Mouse (Mus musculus): ENCODE measurements around the gene Sesn2. TPM values are rescaled to one million over a fixed set of nuclear protein-coding genes. Genes with fewer than 3 reads are reported as not detected.
"Not testable (repeated sequence)": the region's sequence is repeated elsewhere in the genome, so short reads cannot be mapped to it uniquely, and the experiment has no call there.

The Sesn2 gene
- polyA plus RNA-seq (2016; fragmentation: Nextera tagmentation; extraction: Ambion mirVana) = 9.3 and 10.6 TPM in 2 replicates

- peak; percentile 90 for ATAC-seq
- peak within 1 kb of the TSS; percentile 92 for H3K9ac ChIP-seq
- no peaks in the 10 kb centered on the region for H3K27me3 ChIP-seq (replicated peaks)
- H3K27ac ChIP-seq = peak within 1 kb of the TSS; percentile 85
- H3K4me1 ChIP-seq = peaks cover 89% of the 10 kb centered on the region
- H3K9me3 ChIP-seq (replicated peaks) = no peaks in the 10 kb centered on the region
- H3K4me3 ChIP-seq = peak within 1 kb of the TSS; percentile 88
- peak within 1 kb of the TSS; percentile 95 for H3K4me2 ChIP-seq
- no peaks in the 10 kb centered on the region for H3K36me3 ChIP-seq
- under 1% methylated on average over 32 of the region's 32 CpGs for WGBS (ENCODE audit: insufficient replicate concordance)
These were observed at the start of gene Sesn2 for GRCm38 (mm10) chr4:132510352-132510798. Sesn2 (minus strand) TSS chr4:132510501.

DNA sequence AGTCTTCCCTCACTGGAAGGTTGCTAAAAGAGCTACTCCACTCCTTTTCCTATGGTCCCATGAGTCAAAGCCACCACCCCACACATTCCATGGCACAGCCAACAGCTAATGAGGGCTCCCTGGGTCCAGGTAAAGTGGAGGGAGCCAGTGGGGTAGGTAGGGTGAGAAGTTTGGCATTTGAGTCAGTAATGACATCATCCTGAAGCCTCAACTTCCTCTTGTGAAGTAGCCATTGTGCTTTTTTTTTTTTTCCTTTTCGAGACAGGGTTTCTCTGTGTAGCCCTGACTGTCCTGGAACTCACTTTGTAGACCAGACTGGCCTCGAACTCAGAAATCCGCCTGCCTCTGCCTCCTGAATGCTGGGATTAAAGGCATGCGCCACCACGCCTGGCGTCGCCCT lies 45.2 kb upstream of the Sesn2 start:
- not testable (repeated sequence) for H3K9ac ChIP-seq; H3K27ac ChIP-seq; ATAC-seq; H3K4me2 ChIP-seq; H3K27me3 ChIP-seq (replicated peaks); H3K9me3 ChIP-seq (replicated peaks); H3K4me3 ChIP-seq
- WGBS (ENCODE audit: insufficient replicate concordance) = 68% methylated on average over 7 of the region's 7 CpGs
- Histone ChIP-seq H3K4me1 (peaks cover 33% of the 10 kb centered on the region), H3K36me3 (peaks cover 39% of the 10 kb centered on the region)

DNA sequence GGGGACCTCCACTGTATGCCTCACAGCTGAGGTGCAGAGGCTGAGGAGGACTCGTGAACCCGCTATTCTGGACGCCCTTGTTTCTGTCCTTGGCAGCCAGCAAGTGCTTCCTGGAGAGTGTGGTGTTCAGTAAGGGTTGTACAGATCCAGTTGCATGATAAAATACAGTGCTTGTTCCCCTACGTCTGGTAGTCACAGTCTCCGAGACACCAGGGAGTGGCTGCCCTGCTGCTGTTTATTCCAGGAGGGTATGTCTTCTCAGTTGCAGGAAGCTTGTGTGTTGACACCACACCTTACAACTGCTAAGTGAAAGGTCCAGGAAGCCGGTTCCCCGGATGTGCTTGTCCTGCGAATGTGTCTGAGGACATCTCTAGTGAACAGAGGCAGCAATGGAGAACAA lies 44.4 kb upstream of the Sesn2 start:
- 55% methylated on average over 8 of the region's 8 CpGs for WGBS (ENCODE audit: insufficient replicate concordance)
- H3K36me3 ChIP-seq = peaks cover 48% of the 10 kb centered on the region
- no peak overlapping the region for H3K9ac ChIP-seq
- no peak overlapping the region for H3K27ac ChIP-seq
- H3K4me3 ChIP-seq = no peak overlapping the region
- H3K4me2 ChIP-seq = no peak overlapping the region
- no peaks in the 10 kb centered on the region for H3K27me3 ChIP-seq (replicated peaks)
- no peaks in the 10 kb centered on the region for H3K9me3 ChIP-seq (replicated peaks)
- no peak for ATAC-seq
- H3K4me1 ChIP-seq = peaks cover 35% of the 10 kb centered on the region

DNA sequence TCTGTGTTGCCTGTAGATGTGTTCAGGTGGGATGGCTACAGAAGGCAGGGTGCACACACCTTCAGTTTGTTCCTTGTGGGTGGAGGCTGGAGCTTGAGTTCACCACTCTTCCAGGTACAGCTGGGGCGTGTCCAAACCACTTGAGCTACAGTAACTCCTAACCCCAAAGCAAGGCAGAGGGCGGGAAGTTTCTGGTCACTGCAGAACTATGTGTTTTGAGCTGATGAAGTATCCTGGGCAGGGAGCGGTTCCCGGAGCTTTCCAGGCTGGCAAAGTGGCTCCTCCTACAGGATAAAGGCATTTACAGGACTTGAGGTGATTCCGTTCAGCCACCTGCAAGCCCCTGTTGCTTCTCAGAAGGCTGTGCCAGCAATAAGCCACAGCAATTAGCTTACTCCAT lies 43.9 kb upstream of the Sesn2 start:
- no peak overlapping the region for H3K27ac ChIP-seq
- 68% methylated on average over 5 of the region's 5 CpGs for WGBS (ENCODE audit: insufficient replicate concordance)
- peak; percentile 21; the same call in 1 of the 2 replicates for ATAC-seq

DNA sequence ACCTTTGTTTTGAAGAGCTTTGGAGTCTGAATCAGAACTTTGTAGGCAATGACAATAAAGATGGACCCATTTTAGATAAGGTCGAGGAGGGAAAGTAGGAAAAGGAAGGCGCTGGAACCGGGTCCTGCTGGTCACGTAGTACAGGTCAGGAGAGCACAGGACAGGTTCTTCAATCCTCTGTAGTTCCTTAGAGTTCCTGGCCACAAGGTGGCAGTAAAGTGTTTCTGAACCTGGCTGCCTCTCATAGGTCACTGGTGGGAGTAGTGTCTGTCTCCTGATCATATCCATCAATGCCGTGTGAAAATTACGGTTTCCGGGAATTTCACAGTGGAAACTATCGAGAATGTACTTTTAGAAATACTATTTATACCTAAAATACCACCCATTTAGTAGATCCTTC lies 35.5 kb upstream of the Sesn2 start:
- Histone ChIP-seq H3K9ac (no peak overlapping the region), H3K27me3 (replicated peaks) (no peaks in the 10 kb centered on the region), H3K4me3 (no peak overlapping the region), H3K36me3 (peaks cover 99% of the 10 kb centered on the region), H3K4me2 (no peak overlapping the region), H3K27ac (no peak overlapping the region), H3K4me1 (peaks cover 16% of the 10 kb centered on the region), H3K9me3 (replicated peaks) (no peaks in the 10 kb centered on the region)
- ATAC-seq = peak; percentile 78
- 43% methylated on average over 8 of the region's 8 CpGs for WGBS (ENCODE audit: insufficient replicate concordance)

More for the DNA sequence above, 43.9 kb upstream of the Sesn2 start:
- H3K4me3 ChIP-seq = no peak overlapping the region
- H3K9me3 ChIP-seq (replicated peaks) = no peaks in the 10 kb centered on the region
- H3K4me2 ChIP-seq = no peak overlapping the region
- no peak overlapping the region for H3K9ac ChIP-seq
- H3K27me3 ChIP-seq (replicated peaks) = no peaks in the 10 kb centered on the region
- H3K36me3 ChIP-seq = peaks cover 52% of the 10 kb centered on the region
- H3K4me1 ChIP-seq = peaks cover 35% of the 10 kb centered on the region

DNA sequence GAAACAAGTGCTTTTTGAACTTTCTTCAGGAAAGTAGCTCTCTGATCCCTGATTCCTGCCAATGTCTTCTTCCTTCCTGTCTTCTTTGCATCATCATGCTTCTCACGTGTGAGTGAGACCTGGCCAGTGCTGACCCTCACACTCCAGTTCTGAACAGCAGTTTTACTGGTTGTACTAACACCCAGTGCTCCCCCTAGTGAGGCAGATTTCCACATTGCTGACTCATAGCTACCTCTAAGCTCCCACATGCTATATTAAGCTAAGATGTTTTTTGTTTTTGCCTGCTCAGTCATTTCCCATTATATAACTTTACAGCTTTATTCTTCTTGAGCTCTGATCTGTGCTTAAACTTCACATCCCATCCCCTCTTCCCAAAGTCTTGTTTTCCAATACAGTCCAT lies 32.4 kb upstream of the Sesn2 start:
- no peak for ATAC-seq
- Histone ChIP-seq H3K4me2 (no peak overlapping the region), H3K4me3 (no peak overlapping the region), H3K27ac (peak overlapping the region; percentile 47; the same call in 1 of the 2 replicates), H3K36me3 (peaks cover 98% of the 10 kb centered on the region), H3K27me3 (replicated peaks) (no peaks in the 10 kb centered on the region), H3K9ac (no peak overlapping the region), H3K4me1 (peaks cover 28% of the 10 kb centered on the region), H3K9me3 (replicated peaks) (no peaks in the 10 kb centered on the region)
- WGBS (ENCODE audit: insufficient replicate concordance) = 28% methylated on average over 1 of the region's 1 CpGs

GRCm38 (mm10) chr4:132541413-132541812 lies 31.1 kb upstream of the Sesn2 start:
- peaks cover 41% of the 10 kb centered on the region for H3K4me1 ChIP-seq
- H3K9me3 ChIP-seq (replicated peaks) = no peaks in the 10 kb centered on the region
- no peak overlapping the region for H3K4me3 ChIP-seq
- peaks cover 96% of the 10 kb centered on the region for H3K36me3 ChIP-seq
- 92% methylated on average over 4 of the region's 4 CpGs for WGBS (ENCODE audit: insufficient replicate concordance)
- no peak for ATAC-seq
- H3K27me3 ChIP-seq (replicated peaks) = no peaks in the 10 kb centered on the region
- peak overlapping the region; percentile 40; the same call in 1 of the 2 replicates for H3K27ac ChIP-seq
- no peak overlapping the region for H3K4me2 ChIP-seq
- H3K9ac ChIP-seq = no peak overlapping the region

DNA sequence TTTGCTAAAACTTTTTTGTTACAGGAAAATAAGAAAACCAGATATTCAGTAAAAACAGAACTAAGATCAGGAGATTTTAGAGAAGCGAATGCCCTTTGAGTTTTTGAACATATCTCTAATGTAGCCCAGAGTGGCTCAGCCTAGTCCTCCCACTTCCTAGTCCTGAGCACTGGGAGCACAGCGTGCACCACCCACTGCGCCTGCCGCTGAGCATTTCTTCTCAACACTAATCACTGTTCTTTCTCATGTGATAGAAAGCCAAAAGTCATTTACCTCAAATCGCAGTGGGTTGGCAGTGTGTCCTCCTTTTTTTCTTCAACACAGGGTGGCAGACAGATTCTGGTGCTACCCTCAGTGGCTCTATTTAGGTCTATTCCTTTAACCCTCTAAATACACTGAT lies 29.2 kb upstream of the Sesn2 start:
- Histone ChIP-seq H3K4me2 (no peak overlapping the region), H3K27me3 (replicated peaks) (no peaks in the 10 kb centered on the region), H3K36me3 (peaks cover 77% of the 10 kb centered on the region), H3K9me3 (replicated peaks) (no peaks in the 10 kb centered on the region), H3K4me1 (peaks cover 52% of the 10 kb centered on the region), H3K27ac (no peak overlapping the region), H3K9ac (no peak overlapping the region), H3K4me3 (no peak overlapping the region)
- 89% methylated on average over 5 of the region's 5 CpGs for WGBS (ENCODE audit: insufficient replicate concordance)
- no peak for ATAC-seq

GRCm38 (mm10) chr4:132535406-132536121 lies 25.3 kb upstream of the Sesn2 start, which contains the start of gene Dnajc8:
Dnajc8 (plus strand) TSS chr4:132535550.
- peak within 1 kb of the TSS; percentile 99 for H3K27ac ChIP-seq
- peaks cover 51% of the 10 kb centered on the region for H3K36me3 ChIP-seq
- H3K27me3 ChIP-seq (replicated peaks) = no peaks in the 10 kb centered on the region
- peaks cover 63% of the 10 kb centered on the region for H3K4me1 ChIP-seq
- ATAC-seq = peak; percentile 63
- WGBS (ENCODE audit: insufficient replicate concordance) = under 1% methylated on average over 55 of the region's 60 CpGs
- H3K9ac ChIP-seq = peak within 1 kb of the TSS; percentile 97
- no peaks in the 10 kb centered on the region for H3K9me3 ChIP-seq (replicated peaks)
- peak within 1 kb of the TSS; percentile 97 for H3K4me3 ChIP-seq
- H3K4me2 ChIP-seq = peak within 1 kb of the TSS; percentile 88

DNA sequence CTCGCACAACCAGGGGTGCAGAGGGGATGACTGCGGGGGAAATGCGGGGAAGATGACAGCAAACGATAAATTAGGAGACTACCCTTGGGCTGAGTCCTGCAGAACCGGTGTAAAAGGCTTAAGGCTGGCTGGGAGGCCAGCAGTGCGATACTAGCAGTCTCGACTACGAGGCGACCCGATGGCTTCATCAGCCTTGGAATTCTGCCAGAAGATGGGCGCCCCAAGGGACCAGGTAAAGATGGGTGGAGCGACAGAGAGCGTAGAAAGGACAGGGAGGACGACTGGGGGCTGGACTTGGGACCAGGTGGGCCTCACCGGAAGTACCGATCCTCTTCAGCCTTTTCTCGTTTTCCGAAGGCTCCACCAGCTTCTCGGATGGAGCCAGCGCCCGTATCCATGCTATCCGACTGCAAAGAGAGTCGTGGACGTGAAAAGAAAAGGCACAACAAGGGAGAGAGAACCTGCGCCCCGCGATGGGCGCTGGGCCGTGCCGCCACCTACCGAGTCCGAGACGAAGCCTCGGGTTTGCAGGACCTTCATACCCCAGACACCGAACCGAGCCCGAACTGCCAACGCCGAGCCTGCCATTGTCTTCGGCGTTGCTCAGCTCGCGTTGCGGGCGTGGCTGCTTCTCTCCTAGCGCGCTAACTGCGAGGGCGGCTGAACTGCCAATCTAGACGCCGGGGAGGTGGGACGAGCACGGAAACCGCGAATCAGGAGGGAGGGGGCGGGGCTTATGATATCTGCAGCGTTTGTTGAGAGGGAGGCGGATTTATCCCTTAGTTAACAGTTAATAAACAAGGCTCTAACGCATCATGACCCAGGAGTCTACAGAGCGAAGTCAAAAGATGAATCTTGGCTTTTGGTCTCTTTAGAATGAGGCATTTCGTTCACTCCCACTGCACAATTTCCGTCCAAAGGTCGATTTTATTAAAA lies 22.9 kb upstream of the Sesn2 start, which contains the start of gene Atpif1:
TSS of gene Atpif1 (minus strand) at position 679 of the 936 bp plus-strand sequence.
- peak within 1 kb of the TSS; percentile 97 for H3K9ac ChIP-seq
- under 1% methylated on average over 63 of the region's 63 CpGs for WGBS (ENCODE audit: insufficient replicate concordance)
- H3K27ac ChIP-seq = peak within 1 kb of the TSS; percentile 99
- no peaks in the 10 kb centered on the region for H3K9me3 ChIP-seq (replicated peaks)
- peak within 1 kb of the TSS; percentile 97 for H3K4me3 ChIP-seq
- peak; percentile 76 for ATAC-seq
- H3K27me3 ChIP-seq (replicated peaks) = no peaks in the 10 kb centered on the region
- H3K36me3 ChIP-seq = peaks cover 50% of the 10 kb centered on the region
- H3K4me2 ChIP-seq = peak within 1 kb of the TSS; percentile 88
- peaks cover 76% of the 10 kb centered on the region for H3K4me1 ChIP-seq

- 3% methylated on average over 5 of the region's 5 CpGs for WGBS (ENCODE audit: insufficient replicate concordance)
- Histone ChIP-seq H3K4me2 (peak overlapping the region; percentile 88), H3K36me3 (peaks cover 48% of the 10 kb centered on the region), H3K4me1 (peaks cover 75% of the 10 kb centered on the region), H3K27me3 (replicated peaks) (no peaks in the 10 kb centered on the region), H3K4me3 (peak overlapping the region; percentile 97), H3K9ac (peak overlapping the region; percentile 97), H3K9me3 (replicated peaks) (no peaks in the 10 kb centered on the region), H3K27ac (peak overlapping the region; percentile 99)
- ATAC-seq = peak; percentile 31
These were observed 22.2 kb upstream of the Sesn2 start for GRCm38 (mm10) chr4:132532496-132532895.

All from liver, embryonic 12.5 days (tissue).